Mouse (Mus musculus): ENCODE results near the gene Prdm12.
"Not testable (repeated sequence)": the region's sequence is repeated elsewhere in the genome, so short reads cannot be mapped to it uniquely, and the experiment has no call there.

The Prdm12 gene

DNA sequence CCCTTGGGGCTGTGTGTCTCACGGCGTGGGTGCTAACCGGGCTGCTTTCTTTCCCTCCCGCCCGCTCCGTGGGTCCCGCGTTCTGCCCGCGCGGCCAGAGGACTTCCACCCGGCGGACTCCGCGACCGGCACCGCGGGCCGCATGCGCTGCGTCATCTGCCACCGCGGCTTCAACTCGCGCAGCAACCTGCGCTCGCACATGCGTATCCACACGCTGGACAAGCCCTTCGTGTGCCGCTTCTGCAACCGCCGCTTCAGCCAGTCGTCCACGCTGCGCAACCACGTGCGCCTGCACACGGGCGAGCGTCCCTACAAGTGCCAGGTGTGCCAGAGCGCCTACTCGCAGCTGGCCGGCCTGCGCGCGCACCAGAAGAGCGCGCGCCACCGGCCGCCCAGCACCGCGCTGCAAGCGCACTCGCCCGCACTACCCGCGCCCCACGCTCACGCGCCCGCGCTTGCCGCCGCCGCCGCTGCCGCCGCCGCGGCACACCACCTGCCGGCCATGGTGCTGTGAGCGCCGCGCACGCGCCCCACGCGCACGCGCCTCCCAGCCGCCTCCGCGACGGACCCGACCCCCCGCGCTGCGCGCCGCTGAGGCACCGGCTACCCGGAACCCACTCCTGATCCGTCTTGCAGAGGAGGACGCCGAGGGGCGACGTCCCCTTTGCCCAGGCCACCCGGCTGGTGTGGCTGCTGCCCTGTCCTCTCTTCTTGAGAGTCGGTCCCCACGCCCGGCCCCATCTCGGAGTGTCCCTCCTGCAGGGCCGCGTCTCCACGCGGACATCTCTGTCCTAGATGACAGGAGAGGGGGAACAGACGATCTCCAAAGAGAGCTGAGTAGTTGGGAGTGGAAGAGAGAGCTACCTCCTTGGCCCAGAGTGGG is 14.4 kb downstream of the Prdm12 start:
- DNase-seq = no peak

DNA sequence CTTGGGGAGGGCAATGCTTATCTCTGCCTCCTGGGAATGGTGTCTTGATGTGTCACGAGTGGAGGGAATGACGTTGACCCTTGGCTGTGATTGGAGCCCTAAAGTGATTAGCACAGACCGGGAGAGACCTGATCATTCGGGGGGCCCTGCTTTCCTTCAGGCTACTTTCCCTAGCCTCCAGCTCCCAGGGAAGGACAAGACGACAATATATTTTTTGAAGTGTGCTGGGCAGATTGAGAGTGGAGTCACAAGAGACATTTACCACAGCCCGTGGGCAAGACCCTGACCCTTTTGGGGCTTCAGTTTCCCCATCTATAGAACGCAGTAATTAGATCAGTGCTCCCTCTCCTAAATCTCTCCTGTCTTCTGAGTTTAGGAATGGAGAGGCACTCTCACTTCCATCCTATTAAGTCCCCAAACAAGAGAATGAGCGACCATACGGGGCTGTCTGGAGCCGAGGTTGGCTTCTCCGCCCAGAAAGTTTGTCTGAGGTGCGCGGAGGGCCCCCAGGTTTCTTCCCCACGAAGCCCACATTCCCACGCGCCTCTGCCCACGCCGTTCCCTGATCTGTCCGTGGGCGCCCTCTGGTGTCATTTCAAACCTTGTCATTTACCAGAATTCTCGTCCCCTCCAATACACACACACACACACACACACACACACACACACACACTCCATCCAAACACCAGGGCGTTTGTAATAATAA is 15.2 kb downstream of the Prdm12 start:
- peak in 1 of 2 experiments; percentile 30 for DNase-seq

DNA sequence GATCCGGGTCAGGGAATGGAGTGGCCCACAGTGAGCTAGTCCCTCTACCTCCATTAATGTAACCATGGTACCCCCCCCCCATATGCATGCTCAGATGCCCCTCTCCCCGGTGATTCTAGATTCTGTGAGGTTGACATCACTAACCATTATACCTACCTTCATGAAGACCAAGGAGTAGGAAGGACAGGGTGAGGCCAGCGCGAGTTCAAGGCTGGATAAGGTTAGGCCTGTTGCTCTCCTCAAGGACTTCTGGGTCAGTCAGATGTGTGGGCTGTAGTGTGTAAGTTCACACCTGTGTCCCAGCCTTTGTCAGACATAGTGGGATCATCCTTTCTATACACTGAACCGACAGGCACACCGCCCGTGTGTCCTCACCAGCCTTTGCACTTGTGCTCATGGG is 16.5 kb downstream of the Prdm12 start:
- no peak for DNase-seq

DNA sequence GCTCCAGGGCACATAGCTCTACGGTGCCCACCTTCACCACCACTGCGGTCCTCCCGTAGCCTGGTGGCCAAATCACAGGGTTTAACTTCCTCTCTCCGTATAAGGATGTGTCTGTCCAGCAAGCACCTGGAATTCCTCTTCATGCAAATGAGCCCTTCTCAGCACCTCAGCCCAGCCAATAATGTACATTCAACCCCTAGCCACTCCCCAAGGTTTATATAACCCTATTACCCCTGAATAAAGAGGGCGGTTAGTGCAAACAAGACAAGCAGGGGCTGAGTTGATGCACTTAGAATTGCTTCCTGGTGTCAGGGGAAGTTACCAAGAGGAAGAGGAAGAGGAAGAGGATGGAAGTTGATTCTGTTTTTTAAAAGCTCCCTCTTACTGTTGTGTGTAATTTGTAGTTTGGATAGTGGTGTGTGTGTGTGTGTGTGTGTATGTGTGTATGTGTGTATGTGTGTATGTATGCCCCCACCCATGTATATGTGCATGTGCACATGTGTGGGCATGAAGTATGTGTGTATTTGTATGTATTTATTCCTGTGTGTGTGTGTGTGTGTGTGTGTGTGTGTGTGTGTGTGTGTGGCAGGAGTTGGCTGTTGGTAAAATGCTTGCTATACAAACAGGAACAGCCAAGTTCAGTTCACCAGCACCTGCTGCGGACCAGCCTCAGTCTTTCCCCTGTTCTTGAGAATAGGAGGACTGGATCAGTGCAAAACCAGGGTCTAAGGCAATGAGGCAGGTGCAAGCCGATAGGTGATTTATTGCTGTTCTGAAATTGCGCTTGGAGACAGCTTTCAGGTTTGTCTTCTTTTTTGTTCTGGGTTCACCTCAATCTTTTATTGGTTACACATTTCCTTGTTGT is 23.3 kb downstream of the Prdm12 start:
- peak in 1 of 2 experiments; percentile 10 for DNase-seq

DNA sequence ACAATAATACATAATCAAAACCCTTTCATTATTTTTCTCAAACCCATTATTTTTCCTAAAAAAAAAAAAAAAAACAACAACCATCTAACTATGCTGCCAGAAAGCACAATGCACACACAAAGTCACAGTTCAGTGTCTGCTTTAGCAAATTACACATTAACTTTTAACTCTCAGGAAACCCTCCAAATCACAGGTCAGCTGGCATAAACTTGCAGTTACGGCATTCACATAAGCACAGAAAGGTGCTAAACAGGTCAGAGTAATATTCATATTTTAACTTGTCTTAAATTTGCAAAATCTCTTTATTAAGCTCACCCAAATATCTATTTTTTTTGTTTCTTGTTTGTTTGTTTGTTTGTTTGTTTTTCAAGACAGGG is 24.0 kb downstream of the Prdm12 start:
- DNase-seq = no peak

DNA sequence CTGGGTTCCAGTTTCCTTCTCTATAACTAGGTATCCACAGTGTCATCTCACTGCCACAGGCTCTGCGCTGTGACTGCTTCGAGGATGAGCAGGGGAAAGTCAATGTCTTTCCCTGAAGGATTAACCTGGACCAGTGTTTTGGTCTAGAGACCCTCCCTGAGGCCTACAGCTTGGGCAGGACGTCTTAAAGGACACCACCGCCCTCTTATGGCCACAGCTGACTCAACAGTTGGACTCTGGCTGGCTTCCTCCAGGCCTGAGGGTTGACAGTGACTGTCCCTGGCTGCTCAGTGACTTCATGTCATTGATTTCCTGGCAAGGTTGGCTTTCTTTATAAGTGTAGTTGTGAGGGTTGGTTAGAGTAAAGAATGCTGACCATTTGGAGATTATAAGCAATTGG is 27.5 kb downstream of the Prdm12 start:
- DNase-seq = no peak

DNA sequence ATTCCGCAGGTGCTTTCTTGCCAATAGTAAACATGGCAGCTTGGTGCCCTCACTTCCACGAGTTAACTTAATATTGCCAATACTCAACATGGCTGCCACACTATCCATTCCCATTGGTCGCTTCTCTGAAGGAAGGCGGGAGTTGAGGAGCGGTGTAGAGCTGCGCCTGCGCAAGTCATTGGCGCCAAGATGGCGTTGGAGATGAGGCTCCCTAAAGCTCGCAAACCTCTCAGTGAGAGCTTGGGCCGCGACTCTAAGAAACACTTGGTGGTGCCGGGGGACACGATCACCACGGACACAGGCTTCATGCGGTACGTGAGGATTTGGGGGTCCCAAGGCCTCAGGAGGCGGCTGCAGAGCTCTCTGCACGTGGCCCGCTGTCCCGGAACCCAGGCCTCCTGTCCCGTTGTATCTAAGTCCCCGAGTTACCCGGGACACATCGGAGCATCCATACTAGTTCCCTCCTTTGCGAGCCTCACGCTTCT is 30.8 kb downstream of the Prdm12 start, which contains the start of gene Exosc2:
Exosc2 (plus strand) TSS at position 165 of the 485 bp plus-strand sequence.
- peak; percentile 93 to 94 for DNase-seq

DNA sequence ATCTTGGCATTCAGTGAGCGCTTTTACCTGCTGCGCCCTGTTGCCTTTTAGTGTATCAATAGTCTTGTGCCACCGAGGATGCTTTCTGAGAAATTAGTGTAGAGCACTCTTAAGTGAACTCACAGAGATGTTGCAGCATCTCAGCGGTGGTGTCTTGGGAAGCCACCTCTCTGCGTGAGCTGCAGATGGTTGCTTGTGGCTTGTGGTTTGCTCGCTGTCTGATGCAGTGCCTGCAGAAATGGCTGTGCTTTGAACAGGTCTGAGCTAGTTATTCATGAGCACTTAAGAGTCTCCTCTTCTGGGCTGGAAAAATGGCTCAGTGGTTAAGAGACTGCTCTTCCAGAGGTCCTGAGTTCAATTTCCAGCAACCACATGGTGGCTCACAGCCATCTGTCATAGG is 38.8 kb downstream of the Prdm12 start:
- DNase-seq = no peak

DNA sequence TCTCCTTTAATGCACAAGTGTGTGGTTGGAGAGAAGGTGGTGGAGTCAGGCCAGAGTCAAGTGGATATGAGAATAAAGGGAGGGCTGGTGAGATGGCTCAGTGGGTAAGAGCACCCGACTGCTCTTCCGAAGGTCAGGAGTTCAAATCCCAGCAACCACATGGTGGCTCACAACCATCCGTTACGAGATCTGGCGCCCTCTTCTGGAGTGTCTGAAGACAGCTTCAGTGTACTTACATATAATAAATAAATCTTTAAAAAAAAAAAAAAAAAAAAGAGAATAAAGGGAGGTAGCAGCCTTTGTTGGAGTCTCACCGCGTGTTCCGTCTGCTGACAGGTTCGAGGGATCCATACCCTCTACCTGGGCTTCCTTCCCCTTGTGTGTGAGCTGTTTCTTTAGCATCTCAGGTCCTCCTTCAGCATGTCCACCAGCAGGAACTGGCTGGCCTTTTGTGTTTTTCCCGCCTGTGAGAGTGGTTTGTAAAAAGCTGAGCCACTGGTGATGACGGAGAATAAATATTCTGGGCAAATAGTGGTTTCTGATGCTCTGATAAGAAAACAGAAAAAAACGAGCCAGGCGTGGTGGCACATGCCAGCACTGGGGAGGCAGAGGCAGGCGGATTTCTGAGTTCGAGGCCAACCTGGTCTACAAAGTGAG is 41.3 kb downstream of the Prdm12 start:
- not testable (repeated sequence) for DNase-seq

DNA sequence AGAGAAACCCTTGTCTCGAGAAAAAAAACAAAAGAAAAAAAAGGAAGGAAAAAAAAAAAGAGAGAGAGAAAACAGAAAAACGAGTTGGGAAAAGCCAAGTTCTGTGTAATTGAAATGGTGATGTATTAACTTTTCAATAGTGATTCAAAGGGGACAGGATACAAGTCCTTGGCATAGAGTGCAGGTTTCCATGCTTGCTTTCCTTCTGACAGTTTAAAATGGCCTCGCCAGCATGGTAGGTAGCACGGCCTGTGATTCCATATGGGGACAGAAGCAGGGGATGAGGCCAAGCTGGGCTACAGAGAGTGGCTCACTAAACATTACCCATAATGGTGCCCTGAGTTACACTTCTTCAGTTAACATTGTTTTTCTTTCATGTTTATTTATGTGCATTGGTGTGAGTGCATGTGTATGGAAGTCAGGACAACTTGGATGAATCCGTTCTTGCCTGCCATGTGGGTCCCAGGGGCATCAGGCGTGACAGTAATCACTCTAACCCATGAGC is 41.9 kb downstream of the Prdm12 start:
- no peak for DNase-seq

DNA sequence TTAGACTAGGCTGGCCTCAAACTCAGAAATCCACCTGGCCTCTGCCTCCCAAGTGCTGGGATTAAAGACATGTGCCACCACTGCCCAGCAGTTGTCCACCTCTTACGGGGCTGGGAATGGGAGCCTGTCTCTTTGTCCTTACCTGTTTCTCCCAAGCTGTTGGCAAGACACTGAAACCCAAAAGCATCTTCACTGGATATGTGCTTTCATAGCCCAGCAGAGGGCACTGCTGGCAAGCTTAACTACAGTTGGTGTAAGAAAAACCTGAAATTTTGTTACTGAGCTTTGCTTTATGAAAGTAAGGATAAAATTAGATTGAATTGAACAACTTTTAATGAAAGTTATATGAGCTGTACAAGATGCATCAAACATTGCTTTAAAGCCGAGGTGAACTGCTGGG is 43.8 kb downstream of the Prdm12 start:
- peak; percentile 30 to 46 for DNase-seq

DNA sequence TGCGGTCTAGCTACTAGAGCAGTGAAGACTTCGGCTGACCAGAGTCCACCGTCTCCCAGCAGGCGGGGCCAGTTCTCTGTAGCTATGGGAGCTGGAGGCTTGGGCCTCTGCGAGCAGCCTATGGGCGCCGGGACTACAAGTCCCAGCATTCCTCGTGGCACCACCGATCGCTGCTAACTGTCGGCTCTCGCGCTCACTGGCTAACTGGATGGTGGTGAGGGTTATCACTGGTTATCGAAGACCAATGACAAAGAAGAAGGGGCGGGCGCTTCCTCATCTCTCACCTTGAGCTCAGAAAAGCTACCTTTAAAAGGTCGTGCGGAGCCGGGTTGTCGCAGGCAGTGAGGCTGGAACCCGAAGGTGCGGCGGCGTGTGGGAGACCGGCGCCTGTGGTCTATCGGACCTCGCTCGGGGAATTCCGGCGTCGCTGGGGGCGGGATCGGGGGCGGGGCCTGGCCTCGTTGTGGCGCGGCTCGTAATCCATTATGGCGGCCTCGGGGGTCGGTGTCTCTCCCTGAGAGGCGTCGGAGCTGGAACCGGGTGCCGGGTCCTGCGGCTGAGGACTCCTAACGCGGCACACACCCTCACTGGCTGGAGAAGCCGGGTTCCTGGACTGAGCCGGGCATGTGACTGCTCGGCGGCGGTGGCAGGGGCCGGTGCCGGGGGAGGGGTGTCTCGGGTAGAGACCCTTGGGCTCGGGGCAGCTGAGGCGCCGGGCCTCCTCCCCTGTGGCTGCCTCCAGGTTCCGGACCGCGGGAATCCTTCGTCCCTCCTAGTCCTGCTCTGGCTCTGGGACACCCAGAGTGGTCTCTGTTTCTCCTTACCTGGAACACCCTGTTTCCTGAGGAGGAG is 48.5 kb downstream of the Prdm12 start, which contains the start of gene Abl1:
Abl1 (plus strand) TSS at position 303 of the 852 bp plus-strand sequence.
- DNase-seq = peak; percentile 98

DNA sequence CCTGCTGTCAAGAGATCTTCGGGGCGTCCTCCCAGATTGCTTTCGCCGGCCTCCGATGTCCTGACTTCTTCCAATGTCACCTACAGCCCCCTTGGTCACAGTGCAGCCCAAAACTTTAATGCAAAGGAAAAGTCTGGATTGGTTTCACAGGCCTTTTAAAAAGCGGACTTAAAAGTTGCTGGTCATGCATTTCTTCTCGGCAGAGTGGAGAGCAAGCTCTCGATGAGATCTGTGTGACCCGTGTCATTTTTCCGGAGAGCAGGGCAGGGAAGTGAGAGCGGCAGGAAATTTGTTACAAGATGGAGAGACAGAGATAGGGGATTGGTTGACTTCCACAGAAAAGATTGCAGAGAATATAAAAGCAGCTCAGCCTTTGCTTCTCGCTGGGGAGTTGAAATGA is 49.2 kb downstream of the Prdm12 start:
- no peak for DNase-seq

DNA sequence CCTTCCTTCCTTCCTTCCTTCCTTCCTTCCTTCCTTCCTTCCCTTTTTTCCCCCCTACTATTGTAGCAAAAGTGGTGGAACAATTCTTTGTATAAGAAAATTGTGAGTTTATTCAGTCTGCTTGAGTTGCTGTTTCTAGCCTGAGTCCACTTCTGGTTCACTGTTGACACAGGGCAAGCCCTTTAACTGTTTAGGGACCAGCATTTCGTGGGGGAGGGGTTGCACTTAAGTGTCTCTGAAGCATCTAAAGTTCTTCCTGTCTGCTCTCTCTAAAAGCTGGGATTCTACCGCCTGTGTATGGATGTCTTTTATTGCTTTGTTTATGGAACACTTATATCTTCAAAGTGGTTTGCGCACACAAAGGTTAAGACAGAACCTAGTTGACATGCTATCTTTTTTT is 50.2 kb downstream of the Prdm12 start:
- DNase-seq = peak in 1 of 2 experiments; percentile 24

DNA sequence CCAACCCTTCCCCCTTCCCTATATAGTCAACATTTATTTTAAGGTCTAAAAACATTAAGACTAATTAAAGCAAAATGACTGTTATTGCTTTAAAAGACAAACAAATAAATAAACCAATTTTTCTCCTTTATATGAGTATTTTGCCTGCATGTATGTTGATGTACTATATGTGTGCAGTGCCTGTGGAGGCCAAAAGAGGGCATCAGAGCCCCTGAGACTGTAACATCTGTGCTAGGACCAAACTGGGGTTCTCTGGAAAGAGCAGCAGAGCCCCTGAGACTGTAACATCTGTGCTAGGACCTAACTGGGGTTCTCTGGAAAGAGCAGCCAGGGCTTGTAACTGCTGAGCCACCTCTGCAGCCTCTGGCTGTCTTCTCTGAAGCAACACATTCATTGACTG is 58.4 kb downstream of the Prdm12 start:
- no peak for DNase-seq

DNA sequence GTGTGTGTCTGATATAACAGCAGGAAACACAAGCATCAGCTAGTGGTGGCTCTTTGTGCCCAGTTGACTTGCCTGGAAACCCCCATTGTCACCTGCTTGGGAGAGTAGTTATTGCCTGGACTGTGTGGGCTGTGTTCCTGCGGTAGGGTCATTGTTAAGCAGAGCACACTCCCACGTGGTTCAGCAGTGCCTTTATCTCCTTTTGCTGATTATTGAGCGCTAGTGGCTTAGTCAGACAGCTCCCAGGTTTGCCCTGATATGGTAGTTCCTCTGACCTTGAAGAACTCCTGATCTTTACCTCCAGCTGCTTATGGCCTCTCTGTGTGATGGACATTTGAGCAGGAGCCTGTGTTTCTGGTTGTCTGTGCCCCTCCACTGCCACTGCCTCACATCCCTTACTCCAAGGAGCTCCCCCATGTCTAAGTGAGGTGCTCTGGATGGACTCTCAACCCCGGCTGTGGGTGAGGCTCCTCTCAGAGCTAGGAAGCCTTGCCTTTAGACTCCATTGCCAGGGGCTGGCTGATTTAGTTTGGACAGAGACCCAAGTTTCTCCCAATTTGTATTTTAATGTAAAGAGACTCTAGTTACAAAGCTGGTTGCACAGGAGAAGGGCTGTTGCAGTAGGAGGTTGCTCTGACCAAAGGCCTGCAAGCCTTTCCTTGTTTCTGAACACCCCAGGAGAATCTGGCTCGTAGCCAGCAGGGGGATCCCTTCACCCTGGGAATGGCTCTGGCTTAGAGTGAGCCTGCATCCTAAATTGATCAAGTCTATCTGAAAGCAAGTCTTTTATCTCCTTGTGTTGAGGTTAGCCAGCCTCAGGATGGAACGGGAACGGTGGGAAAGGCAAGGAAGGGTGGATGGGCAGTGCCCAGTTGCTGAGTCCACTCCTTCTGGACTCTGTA is 61.0 kb downstream of the Prdm12 start:
- no peak for DNase-seq

DNA sequence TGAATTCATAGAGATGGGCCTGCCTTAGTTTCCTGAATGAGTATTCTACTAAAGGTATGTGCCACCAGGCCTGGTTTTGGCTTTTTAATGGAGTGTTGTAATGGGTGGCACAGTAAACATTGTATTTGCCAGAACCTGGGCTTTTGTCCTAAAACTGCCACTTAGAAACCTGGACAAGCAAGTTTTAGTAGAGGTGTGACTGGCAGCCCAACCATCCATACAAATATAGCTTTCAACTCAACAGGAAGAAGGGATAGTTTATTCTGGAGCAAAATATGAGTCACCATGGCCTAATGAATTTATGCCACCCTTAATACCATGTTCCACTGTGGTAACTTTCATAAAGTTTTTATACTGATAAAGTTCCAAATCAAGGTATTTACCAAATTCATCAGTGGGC is 63.4 kb downstream of the Prdm12 start:
- DNase-seq = peak; percentile 31 to 65
